In genomic region chr6:100287334-100288015, GRCm38 (mm10) we compare ENCODE assay signal across 8 mouse cellular contexts. TPM values are rescaled to one million over a fixed set of nuclear protein-coding genes. Genes with fewer than 3 reads are reported as not detected.
DNase-seq lines count a peak whose midpoint lies in the region; ATAC-seq and TF ChIP-seq lines count a peak whose summit lies in the region.

Rybp (minus strand) TSS chr6:100287485.

- H3K36me3 ChIP-seq in hindbrain, embryonic 11.5 days (ENCODE audit: control insufficient read depth, insufficient read depth, low read length): no peaks in the 10 kb centered on the region
- H3K36me3 ChIP-seq in lung, postnatal 0 days (ENCODE audit: insufficient read depth, low read length): no peaks in the 10 kb centered on the region

- ATAC-seq in Patski: peak; percentile 94
- ATAC-seq in hindbrain, embryonic 11.5 days (ENCODE audit: low FRiP score): peak; percentile 97
- peak; percentile 96 for ATAC-seq in lung, postnatal 0 days

- peak within 1 kb of the TSS; percentile 88 for H3K4me2 ChIP-seq in hindbrain, embryonic 11.5 days (replicated peaks; ENCODE audit: low read depth, low read length)
- peak within 1 kb of the TSS; percentile 95 for H3K4me2 ChIP-seq in lung, postnatal 0 days (replicated peaks; ENCODE audit: low read depth, low read length)

- no peaks in the 10 kb centered on the region for H3K27me3 ChIP-seq in Patski
- H3K27me3 ChIP-seq in hindbrain, embryonic 11.5 days (ENCODE audit: control insufficient read depth, insufficient read depth, low read length): peaks cover 13% of the 10 kb centered on the region
- H3K27me3 ChIP-seq in lung, postnatal 0 days (replicated peaks; ENCODE audit: insufficient read depth, low read length): no peaks in the 10 kb centered on the region

- no peak for DNase-seq in Patski (ENCODE audit: low read depth, low spot score)
- peak; percentile 98 for DNase-seq in cerebellum, postnatal 10 days
- peak; percentile 93 for DNase-seq in frontal cortex, postnatal 10 days (ENCODE audit: low spot score in 2 of 2)
- DNase-seq in hindbrain, embryonic 11.5 days (ENCODE audit: low spot score): peak; percentile 94
- DNase-seq in layer of hippocampus, postnatal 10 days (ENCODE audit: low spot score in 2 of 2): peak; percentile 89 to 96
- peak; percentile 96 for DNase-seq in lung, postnatal 0 days (ENCODE audit: low spot score)
- peak; percentile 78 for DNase-seq in ovary, postnatal 10 days (ENCODE audit: low spot score)
- DNase-seq in thymus, postnatal 0 days (ENCODE audit: low spot score): peak; percentile 94

- H3K9me3 ChIP-seq in hindbrain, embryonic 11.5 days (ENCODE audit: control insufficient read depth, low read length): no peaks in the 10 kb centered on the region
- no peaks in the 10 kb centered on the region for H3K9me3 ChIP-seq in lung, postnatal 0 days (ENCODE audit: low read length)

- CTCF ChIA-PET in Patski (lab: Charles Lee): no interaction called here

- POLR2A ChIA-PET in Patski (lab: Charles Lee): interaction anchor here (1.1 kb wide), 1 partner anchor 32 kb away, joined by 5 read pairs; no protein-coding TSS in a partner anchor

- H3K9ac ChIP-seq in hindbrain, embryonic 11.5 days (ENCODE audit: low read depth, low read length): peak within 1 kb of the TSS; percentile 87
- H3K9ac ChIP-seq in lung, postnatal 0 days (replicated peaks; ENCODE audit: low read depth): peak within 1 kb of the TSS; percentile 84

- in situ Hi-C loops in Patski (cut with MboI; ENCODE audit: low pct_unique_long_range_greater_than_20kb): loop anchor here (10.0 to 25.0 kb wide), 2 partner anchors 93 to 225 kb away; no protein-coding TSS in a partner anchor

- no peak for TF ChIP-seq CTCF in Patski (IDR thresholded peaks at IDR 0.05)
- TF ChIP-seq CTCF in lung, postnatal 0 days (IDR thresholded peaks at IDR 0.05): 0 out of 2 replicates have a peak, but pooled peaks have one; percentile 3

- peak within 1 kb of the TSS; percentile 74 for H3K4me3 ChIP-seq in hindbrain, embryonic 11.5 days (ENCODE audit: low read depth, low read length)
- peak within 1 kb of the TSS; percentile 69 for H3K4me3 ChIP-seq in lung, postnatal 0 days (ENCODE audit: low read depth, low read length)

- no peaks in the 10 kb centered on the region for H3K4me1 ChIP-seq in hindbrain, embryonic 11.5 days (replicated peaks; ENCODE audit: control insufficient read depth, insufficient read depth, low read length)
- H3K4me1 ChIP-seq in lung, postnatal 0 days (ENCODE audit: insufficient read depth, low read depth, low read length): peaks cover 10% of the 10 kb centered on the region

- WGBS in hindbrain, embryonic 11.5 days: 0% methylated on average over 35 of the region's 112 CpGs
- 0% methylated on average over 38 of the region's 112 CpGs for WGBS in lung, postnatal 0 days

- no peak for TF ChIP-seq EP300 in lung, postnatal 0 days (IDR thresholded peaks at IDR 0.05)

- peak within 1 kb of the TSS; percentile 97 for H3K27ac ChIP-seq in hindbrain, embryonic 11.5 days (ENCODE audit: low read depth, low read length)
- H3K27ac ChIP-seq in lung, postnatal 0 days (ENCODE audit: low read length): peak within 1 kb of the TSS; percentile 97

RNA-seq across cellular contexts. Expression of gene Rybp, which starts in this region (rescaled TPM):
- polyA plus RNA-seq in Patski (2021): 22.6 TPM
- 9.8 and 9.9 TPM in 2 replicates for polyA plus RNA-seq in hindbrain, embryonic 11.5 days (2014; fragmentation: Nextera tagmentation; extraction: Ambion mirVana)
- total RNA-seq in layer of hippocampus, postnatal 10 days (2021): 10 to 100 TPM; 55.7 to 59.7 TPM
- 16.6 and 21.8 TPM in 2 replicates for polyA plus RNA-seq in lung, postnatal 0 days (2015; fragmentation: Nextera tagmentation; extraction: Ambion mirVana)
- 10.3 and 14.2 TPM in 2 replicates for polyA plus RNA-seq in thymus, postnatal 0 days (2015; fragmentation: Nextera tagmentation; extraction: Ambion mirVana)
